Mouse (Mus musculus) kidney, postnatal 0 days (tissue): ENCODE measurements at regions not wholly inside any gene's neighbourhood (a gene's known extent, or its start where the extent isn't known, plus 50 kb on each side); places are given as distances from the start of the nearest gene placed in this dataset.

Experiments used
- ATAC-seq: fragments of 200-750 bp; cut with Nextera tagmentation; replicated peaks from 2 replicates; pipeline ENCODE4 v1.8.0; 2017; ENCODE audit warnings: low read depth, moderate number of reproducible peaks, moderate TSS enrichment, moderate library complexity; ENCODE audit not compliant: low FRiP score
- DNase-seq: peaks from one replicate; pipeline ENCODE4 v3.0.0-alpha.2; 2016; ENCODE audit warnings: low spot score
- H3K27ac ChIP-seq: fragments of 300-500 bp; sonication (generic); 2 replicates; pipeline ENCODE4 v1.5.1; 2014; ENCODE audit warnings: mild to moderate bottlenecking
- H3K27me3 ChIP-seq: fragments of 300-500 bp; sonication (generic); 2 replicates; pipeline ENCODE4 v1.6.1; 2014; ENCODE audit warnings: low read length, mixed read lengths; ENCODE audit not compliant: insufficient read depth
- H3K36me3 ChIP-seq: fragments of 300-500 bp; sonication (generic); 2 replicates; pipeline ENCODE4 v1.6.1; 2014; ENCODE audit warnings: low read length, mixed read lengths; ENCODE audit not compliant: insufficient read depth
- H3K4me1 ChIP-seq: fragments of 300-500 bp; sonication (generic); replicated peaks from 2 replicates; pipeline ENCODE4 v1.6.1; 2014; ENCODE audit warnings: antibody characterized with exemption, low read length, mixed read lengths; ENCODE audit not compliant: insufficient read depth
- H3K4me2 ChIP-seq: fragments of 300-500 bp; sonication (generic); 2 replicates; pipeline ENCODE4 v1.6.1; 2014; ENCODE audit warnings: mild to moderate bottlenecking, low read length, moderate library complexity, mixed read lengths
- H3K4me3 ChIP-seq: fragments of 300-500 bp; sonication (generic); replicated peaks from 2 replicates; pipeline ENCODE4 v1.5.1; 2014; ENCODE audit warnings: low read depth, low read length
- H3K9ac ChIP-seq: fragments of 300-500 bp; sonication (generic); 2 replicates; pipeline ENCODE4 v1.6.1; 2014; ENCODE audit warnings: low read depth, low read length
- H3K9me3 ChIP-seq: fragments of 300-500 bp; sonication (generic); replicated peaks from 2 replicates; pipeline ENCODE4 v1.6.1; 2016; ENCODE audit warnings: low read length, inconsistent platforms, mixed read lengths
- CTCF ChIP-seq: IDR thresholded peaks from 2 replicates; pipeline ENCODE4 v1.5.1; 2016; ENCODE audit warnings: antibody characterized with exemption, low read depth, mild to moderate bottlenecking, moderate library complexity
- WGBS: fragments of 180-500 bp; shearing (Covaris S2); extraction: QIAGEN DNeasy Blood & Tissue Kit; methylation state at CpG from one replicate; pipeline ENCODE4 v1.1.7; 2014; 5-methylcytosine and 5-hydroxymethylcytosine counted together

DNA sequence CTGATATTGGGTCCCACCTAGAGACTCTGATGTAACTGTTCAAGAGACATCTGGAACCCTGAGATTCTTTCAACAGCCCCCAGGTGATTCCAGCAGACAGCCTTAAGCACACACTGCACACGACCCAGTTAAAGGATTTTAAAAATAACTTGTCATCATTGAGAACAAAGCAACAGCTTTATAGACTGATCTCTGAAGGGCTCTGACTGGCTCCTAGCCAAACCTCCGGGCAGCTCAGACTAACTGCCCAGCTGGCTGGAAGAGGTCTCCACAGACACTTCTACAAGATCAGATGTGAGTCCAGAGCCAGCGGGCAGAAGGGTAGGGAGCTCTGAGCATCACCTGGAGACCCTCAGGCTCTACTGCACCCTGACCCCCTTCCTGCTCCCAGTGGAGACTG, 267.8 kb upstream of the Prok2 start:
- Histone ChIP-seq H3K4me1 (peaks cover 5% of the 10 kb centered on the region; the same call in 1 of the 2 replicates), H3K4me2 (no peak overlapping the region), H3K27me3 (0 out of 2 replicates have a peak, but pooled peaks cover 5% of the 10 kb centered on the region), H3K27ac (no peak overlapping the region), H3K36me3 (no peaks in the 10 kb centered on the region), H3K4me3 (no peak overlapping the region), H3K9ac (no peak overlapping the region), H3K9me3 (no peaks in the 10 kb centered on the region)
- ATAC-seq (no peak), DNase-seq (no peak)
- no peak for TF ChIP-seq CTCF
- 47% methylated on average over 3 of the region's 3 CpGs for WGBS

DNA sequence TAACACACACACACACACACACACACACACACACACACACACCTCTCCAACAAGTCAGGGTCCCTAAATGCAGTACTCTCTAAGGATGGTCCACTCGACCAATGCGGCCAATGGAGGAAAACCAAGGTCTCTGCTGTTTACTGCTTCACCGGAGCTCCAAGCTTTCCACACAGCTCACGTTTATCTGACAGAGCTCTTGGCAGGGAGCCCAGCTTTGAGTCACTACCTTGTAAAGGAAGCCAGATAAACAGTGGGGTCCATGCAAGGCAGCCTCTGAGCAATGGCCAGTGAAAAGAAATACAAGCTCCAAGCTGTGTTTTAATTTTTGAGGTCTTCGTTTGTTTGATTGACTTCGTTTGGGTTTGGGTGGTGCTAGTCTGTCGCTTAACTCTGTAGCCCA, 264.9 kb upstream of the Prok2 start:
- no peak overlapping the region for H3K9ac ChIP-seq
- H3K4me2 ChIP-seq: no peak overlapping the region
- no peak overlapping the region for H3K4me3 ChIP-seq
- H3K27ac ChIP-seq: no peak overlapping the region
- ATAC-seq (peak; percentile 68), DNase-seq (peak; percentile 86)
- no peaks in the 10 kb centered on the region for H3K9me3 ChIP-seq
- H3K4me1 ChIP-seq: peaks cover 5% of the 10 kb centered on the region; the same call in 1 of the 2 replicates
- no peaks in the 10 kb centered on the region for H3K27me3 ChIP-seq
- H3K36me3 ChIP-seq: no peaks in the 10 kb centered on the region
- WGBS: 29% methylated on average over 7 of the region's 7 CpGs
- TF ChIP-seq CTCF: no peak

DNA sequence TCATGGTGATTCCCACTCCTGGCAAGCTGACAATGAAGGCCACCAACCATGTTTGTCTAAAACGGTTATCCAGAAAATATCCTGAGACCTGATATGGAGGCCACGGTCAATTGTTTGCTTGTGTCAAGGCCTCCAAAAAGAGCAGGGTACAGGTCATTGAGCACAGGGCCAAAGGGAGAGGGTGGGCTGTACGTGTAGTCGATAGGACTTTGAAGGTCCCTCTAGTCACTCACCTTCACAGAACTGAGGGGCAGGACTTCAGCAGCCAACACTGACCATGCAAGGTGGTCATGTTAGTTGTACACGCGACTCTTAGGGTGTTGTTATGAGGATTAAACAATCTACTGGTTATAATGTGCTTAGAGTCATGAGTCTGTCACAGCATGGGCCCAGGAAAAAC, 264.4 kb upstream of the Prok2 start:
- Histone ChIP-seq H3K4me2 (no peak overlapping the region), H3K4me3 (no peak overlapping the region), H3K36me3 (no peaks in the 10 kb centered on the region), H3K27ac (no peak overlapping the region), H3K27me3 (no peaks in the 10 kb centered on the region), H3K9me3 (no peaks in the 10 kb centered on the region), H3K9ac (no peak overlapping the region), H3K4me1 (peaks cover 5% of the 10 kb centered on the region; the same call in 1 of the 2 replicates)
- ATAC-seq (no peak), DNase-seq (no peak)
- 58% methylated on average over 6 of the region's 6 CpGs for WGBS
- TF ChIP-seq CTCF: no peak

DNA sequence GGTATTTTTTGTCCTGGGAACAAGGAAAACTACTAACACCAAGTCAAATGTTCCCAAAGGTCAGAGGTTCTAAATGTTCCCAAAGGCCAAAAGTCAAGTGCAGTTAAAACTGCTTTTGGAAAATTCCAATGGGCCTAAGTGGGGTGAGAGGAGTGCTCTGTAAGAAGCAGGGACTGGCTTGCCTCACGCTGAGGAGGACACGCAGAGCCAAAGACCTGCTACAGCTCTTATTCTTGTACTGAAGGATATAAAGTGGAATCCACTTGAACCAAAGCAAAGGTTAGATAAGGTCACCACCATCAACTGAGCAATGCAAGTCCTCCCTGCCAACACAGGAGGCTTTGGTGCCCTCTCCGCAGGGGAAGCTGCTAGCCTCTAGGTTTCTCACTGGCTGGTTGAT, 260.3 kb upstream of the Prok2 start:
- no peak overlapping the region for H3K27ac ChIP-seq
- WGBS: 93% methylated on average over 3 of the region's 3 CpGs
- ATAC-seq: no peak
- no peaks in the 10 kb centered on the region for H3K9me3 ChIP-seq
- no peaks in the 10 kb centered on the region for H3K27me3 ChIP-seq
- no peak overlapping the region for H3K9ac ChIP-seq
- H3K4me3 ChIP-seq: no peak overlapping the region
- TF ChIP-seq CTCF: no peak
- 0 out of 2 replicates have a peak, but pooled peaks cover 5% of the 10 kb centered on the region for H3K4me1 ChIP-seq
- H3K36me3 ChIP-seq: no peaks in the 10 kb centered on the region
- H3K4me2 ChIP-seq: no peak overlapping the region
- no peak for DNase-seq

DNA sequence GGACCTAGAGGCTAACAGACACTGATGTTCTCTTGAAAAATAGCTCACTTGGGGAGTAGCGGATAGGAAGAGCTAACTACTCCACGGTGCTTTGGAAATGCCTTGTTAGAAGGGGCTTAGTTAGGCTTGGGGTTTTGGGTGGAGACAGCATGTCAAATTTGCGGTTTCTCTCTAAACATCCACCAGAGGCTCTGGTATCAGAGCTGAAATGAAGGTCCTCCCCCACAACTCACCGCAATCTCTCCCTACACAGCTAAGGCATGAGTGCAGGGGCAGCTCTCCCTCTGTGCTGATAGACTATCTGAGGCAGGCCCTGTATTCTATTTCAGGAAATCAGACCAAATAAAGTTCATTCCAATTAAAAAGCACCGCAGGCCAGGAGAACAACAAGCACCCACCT, 259.1 kb upstream of the Prok2 start:
- Histone ChIP-seq H3K4me1 (no peaks in the 10 kb centered on the region), H3K9me3 (no peaks in the 10 kb centered on the region), H3K4me3 (no peak overlapping the region), H3K36me3 (no peaks in the 10 kb centered on the region), H3K27me3 (no peaks in the 10 kb centered on the region), H3K9ac (no peak overlapping the region), H3K27ac (no peak overlapping the region), H3K4me2 (no peak overlapping the region)
- DNase-seq (peak; percentile 18), ATAC-seq (no peak)
- no peak for TF ChIP-seq CTCF
- 41% methylated on average over 5 of the region's 5 CpGs for WGBS

DNA sequence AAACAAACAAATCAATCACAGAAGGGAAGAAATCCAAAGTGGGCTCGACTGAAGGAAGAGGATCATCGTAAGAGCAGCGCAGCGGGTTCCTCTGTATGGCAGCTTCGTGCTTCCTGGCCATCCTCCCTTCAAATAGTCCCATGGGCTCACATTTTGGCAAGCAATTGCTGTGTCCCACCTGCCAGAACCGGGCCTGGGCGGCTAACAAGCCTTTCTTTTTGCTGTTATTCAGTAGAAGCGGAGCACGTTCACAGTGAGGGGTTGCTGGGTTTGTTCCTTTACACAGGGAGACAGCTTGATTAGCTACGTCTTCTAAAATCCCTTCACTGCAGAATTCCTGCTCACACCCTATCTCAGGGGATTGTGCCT, 258.6 kb upstream of the Prok2 start:
- Histone ChIP-seq H3K36me3 (no peaks in the 10 kb centered on the region), H3K9ac (no peak overlapping the region), H3K4me1 (no peaks in the 10 kb centered on the region), H3K27ac (no peak overlapping the region), H3K4me2 (no peak overlapping the region), H3K27me3 (no peaks in the 10 kb centered on the region), H3K9me3 (no peaks in the 10 kb centered on the region), H3K4me3 (no peak overlapping the region)
- no peak for TF ChIP-seq CTCF
- WGBS: 25% methylated on average over 10 of the region's 10 CpGs
- DNase-seq: no peak
- ATAC-seq: no peak
